ENCODE assay signal across 14 mouse cellular contexts in genomic region chr5:53161506-53162186, GRCm38 (mm10). TPM values are rescaled to one million over a fixed set of nuclear protein-coding genes. Genes with fewer than 3 reads are reported as not detected.
DNase-seq lines count a peak whose midpoint lies in the region; ATAC-seq and TF ChIP-seq lines count a peak whose summit lies in the region.
"Had no signal": no experiment of that assay in that cellular context is flagged by ENCODE, and none has a peak within 500 bp of the region (broad histone marks: within the 10 kb centered on the region; RNA-seq: fewer than 3 reads in every experiment).

No protein-coding gene starts in this region.

- H3K9me3 ChIP-seq in forebrain, embryonic 16.5 days (ENCODE audit: control insufficient read depth, low read length), result no peaks in the 10 kb centered on the region
- H3K9me3 ChIP-seq: embryonic facial prominence, embryonic 15.5 days; neural tube, embryonic 12.5 days had no signal

- ATAC-seq in forebrain, embryonic 16.5 days, result peak; percentile 68
- ATAC-seq in CD4-positive, CD25-positive, alpha-beta regulatory T cell, adult 4 months, result no peak

- H3K36me3 ChIP-seq in forebrain, embryonic 16.5 days (ENCODE audit: control insufficient read depth, insufficient read depth), result no peaks in the 10 kb centered on the region
- H3K36me3 ChIP-seq: embryonic facial prominence, embryonic 15.5 days; neural tube, embryonic 12.5 days had no signal

- no peak overlapping the region for H3K9ac ChIP-seq in forebrain, embryonic 16.5 days (replicated peaks; ENCODE audit: low read depth, low read length)
- H3K9ac ChIP-seq: embryonic facial prominence, embryonic 15.5 days; lung, embryonic 14.5 days; neural tube, embryonic 12.5 days had no signal

- intact Hi-C loops in heart, postnatal 14 days (cut with DNase I), result no loop called here

- H3K4me1 ChIP-seq in forebrain, embryonic 16.5 days (replicated peaks; ENCODE audit: control insufficient read depth, insufficient read depth, low read length), result peaks cover 19% of the 10 kb centered on the region
- H3K4me1 ChIP-seq: embryonic facial prominence, embryonic 15.5 days; neural tube, embryonic 12.5 days had no signal

- H3K4me3 ChIP-seq in layer of hippocampus, adult 2 months, result no peak overlapping the region
- no peak overlapping the region for H3K4me3 ChIP-seq in forebrain, embryonic 16.5 days (replicated peaks; ENCODE audit: low read length)
- H3K4me3 ChIP-seq: embryonic facial prominence, embryonic 15.5 days; neural tube, embryonic 12.5 days had no signal

- no peaks in the 10 kb centered on the region for H3K27me3 ChIP-seq in forebrain, embryonic 16.5 days (replicated peaks; ENCODE audit: control insufficient read depth, insufficient read depth, low read length)
- H3K27me3 ChIP-seq: embryonic facial prominence, embryonic 15.5 days; neural tube, embryonic 12.5 days had no signal

- WGBS in forebrain, embryonic 16.5 days, result 71% methylated on average over 8 of the region's 8 CpGs

- no peak overlapping the region for H3K4me2 ChIP-seq in forebrain, embryonic 16.5 days (ENCODE audit: low read length)
- H3K4me2 ChIP-seq: embryonic facial prominence, embryonic 15.5 days; lung, embryonic 14.5 days; neural tube, embryonic 12.5 days had no signal

- DNase-seq in layer of hippocampus, adult 2 months (ENCODE audit: low spot score in 2 of 2), result no peak
- DNase-seq in layer of hippocampus, adult 9-11 months, result no peak
- DNase-seq in brain, adult 2 months (ENCODE audit: low read depth, low spot score), result peak; percentile 98
- peak; percentile 97 for DNase-seq in cerebellum, adult 11-12 months
- no peak for DNase-seq in heart, postnatal 14 days
- DNase-seq: kidney, adult 2 months; kidney, postnatal 36 days; liver; lung, embryonic 14.5 days; midbrain, embryonic 14.5 days had no signal

- peak overlapping the region; percentile 50; the same call in 1 of the 2 replicates for H3K27ac ChIP-seq in layer of hippocampus, adult 2 months
- no peak overlapping the region for H3K27ac ChIP-seq in forebrain, embryonic 16.5 days (ENCODE audit: low read length)
- H3K27ac ChIP-seq: embryonic facial prominence, embryonic 15.5 days; neural tube, embryonic 12.5 days had no signal

- TF ChIP-seq CTCF in layer of hippocampus, adult 2 months (conservative IDR thresholded peaks at IDR 0.05), result no peak

RNA-seq across cellular contexts. Expression of gene Sel1l3, which starts 52.1 kb away (rescaled TPM):
- 10 to 100 TPM; 38.3 to 40.7 TPM for total RNA-seq in layer of hippocampus, adult 2 months (2021)
- polyA plus RNA-seq in forebrain, embryonic 16.5 days (2015; fragmentation: Nextera tagmentation; extraction: Ambion mirVana), result 9.9 and 10.2 TPM in 2 replicates
- 1 to 10 TPM; 1.1 to 1.2 TPM for total RNA-seq in heart, postnatal 14 days (2021)
- polyA plus RNA-seq in CD4-positive, CD25-positive, alpha-beta regulatory T cell, adult 4 months (2017; shearing (Covaris generic)), result under 1 TPM in 1 of 2 experiments, not detected in 1; 0.09 TPM

Comparison
In these comparisons a context has a peak if more than half of its experiments do, and no peak if none do; other contexts are left out.
1. DNase-seq: peak in brain, adult 2 months (single experiment) and cerebellum, adult 11-12 months (single experiment); none in layer of hippocampus, adult 2 months (0 of 2), layer of hippocampus, adult 9-11 months (single experiment) and heart, postnatal 14 days (0 of 2).
2. RNA of gene Sel1l3, which starts 52.1 kb away (total RNA-seq): 38.3 to 40.7 TPM in layer of hippocampus, adult 2 months; 1.1 to 1.2 TPM in heart, postnatal 14 days; every median in the first group is over 10 times any median in the second.